Mouse (Mus musculus) G1E (cell line): ENCODE measurements around the gene Klhl5. TPM values are rescaled to one million over a fixed set of nuclear protein-coding genes. Genes with fewer than 3 reads are reported as not detected.

Experiments used
- ATAC-seq: 2 replicates; pipeline ENCODE4 v1.8.0; 2016; ENCODE audit warnings: mild to moderate bottlenecking; ENCODE audit not compliant: insufficient number of reproducible peaks, poor library complexity, low FRiP score, severe bottlenecking; ENCODE audit errors: extremely low read depth
- DNase-seq: peaks from one replicate; pipeline ENCODE4 v3.0.0; 2012; ENCODE audit warnings: low spot score
- H3K27me3 ChIP-seq: 2 replicates; pipeline ENCODE4 v1.6.1; 2012; ENCODE audit warnings: mild to moderate bottlenecking, low read length, inconsistent platforms; ENCODE audit not compliant: insufficient read depth
- H3K36me3 ChIP-seq: replicated peaks from 2 replicates; pipeline ENCODE3; 2012; ENCODE audit warnings: mild to moderate bottlenecking, inconsistent platforms
- H3K4me1 ChIP-seq: 2 replicates; pipeline ENCODE4 v1.6.1; 2012; ENCODE audit warnings: low read depth, low read length, inconsistent platforms, mixed read lengths; ENCODE audit not compliant: insufficient read depth
- H3K4me3 ChIP-seq: 2 replicates; pipeline ENCODE4 v1.5.1; 2012; ENCODE audit warnings: low read depth, mild to moderate bottlenecking, inconsistent platforms, low read length, moderate library complexity, mixed read lengths
- H3K9me3 ChIP-seq: replicated peaks from 2 replicates; pipeline ENCODE4 v1.6.1; 2012; ENCODE audit warnings: inconsistent platforms
- CTCF ChIP-seq: IDR thresholded peaks from 2 replicates; pipeline ENCODE4 v1.5.1; 2012; ENCODE audit warnings: low read depth, low read length, inconsistent platforms, mixed read lengths
- GATA1 ChIP-seq: IDR thresholded peaks from 2 replicates; pipeline ENCODE4 v1.6.1; 2012; ENCODE audit warnings: borderline replicate concordance, low read length, inconsistent platforms, mixed read lengths
- GATA2 ChIP-seq: IDR thresholded peaks from 2 replicates; pipeline ENCODE4 v1.6.1; 2012; ENCODE audit warnings: low read depth, low read length, inconsistent platforms, borderline replicate concordance
- POLR2AphosphoS5 ChIP-seq: IDR thresholded peaks from 2 replicates; pipeline ENCODE4 v1.6.1; 2012; ENCODE audit warnings: low read depth, low read length, inconsistent platforms; ENCODE audit not compliant: insufficient replicate concordance
- TAL1 ChIP-seq: conservative IDR thresholded peaks from 2 replicates; pipeline ENCODE4 v1.6.1; 2012; ENCODE audit warnings: low read depth, low read length, inconsistent platforms, mixed read lengths
- polyA plus RNA-seq: library from polyadenylated mRNA; stranded (reverse); fragments of >175 nt; gene quantifications from 2 replicates; pipeline ENCODE4 v1.2.3, GENCODE M21; 2012
- total RNA-seq, 2 experiments: library from RNA; stranded (forward) in 1 of 2; stranded (reverse) in 1 of 2; fragments of 200-1000 nt in 1 of 2; fragments of >200 nt in 1 of 2; fragmentation: Nextera tagmentation in 1 of 2; gene quantifications; 2 replicates each; pipeline ENCODE4 v1.2.3; 2014 to 2017

The Klhl5 gene
- total and polyA plus RNA-seq, 3 experiments, result 0.07 to 4.7 (median 0.49) TPM

DNA sequence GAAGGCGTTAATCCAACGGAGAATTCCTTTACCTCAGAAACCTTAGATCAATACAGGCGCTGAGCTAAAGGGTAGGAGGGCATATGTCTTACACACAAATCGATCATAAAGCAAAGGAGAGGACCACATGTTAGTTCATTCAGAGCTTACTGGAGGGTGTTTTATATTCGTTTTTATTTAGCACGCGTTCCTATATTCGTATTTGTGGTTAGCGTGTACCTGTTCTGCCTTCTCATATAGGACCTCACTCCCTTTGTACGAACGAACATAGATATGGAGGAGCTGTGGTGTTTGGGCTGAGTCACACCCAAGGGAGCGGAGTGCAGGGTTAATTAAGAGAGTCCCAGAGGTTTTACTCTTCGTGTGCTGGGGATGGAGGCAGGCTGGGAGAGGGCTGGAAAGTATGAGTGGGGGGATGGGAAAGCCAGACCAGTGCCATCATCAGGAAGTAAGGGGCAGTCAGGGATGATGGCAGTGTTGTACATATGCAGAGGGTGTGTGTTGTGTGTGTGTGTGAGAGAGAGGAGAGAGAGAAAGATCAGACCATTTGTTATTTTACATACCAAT lies 68.7 kb downstream of the Klhl5 start:
- no peaks in the 10 kb centered on the region for H3K4me1 ChIP-seq
- TF ChIP-seq POLR2AphosphoS5, result no peak
- TF ChIP-seq GATA2, result no peak
- TF ChIP-seq TAL1, result no peak
- no peak for TF ChIP-seq GATA1
- no peak for TF ChIP-seq CTCF
- H3K4me3 ChIP-seq, result no peak overlapping the region
- H3K27me3 ChIP-seq, result peaks cover 9% of the 10 kb centered on the region
- ATAC-seq (no peak), DNase-seq (no peak)
- H3K36me3 ChIP-seq, result no peaks in the 10 kb centered on the region
- no peaks in the 10 kb centered on the region for H3K9me3 ChIP-seq

DNA sequence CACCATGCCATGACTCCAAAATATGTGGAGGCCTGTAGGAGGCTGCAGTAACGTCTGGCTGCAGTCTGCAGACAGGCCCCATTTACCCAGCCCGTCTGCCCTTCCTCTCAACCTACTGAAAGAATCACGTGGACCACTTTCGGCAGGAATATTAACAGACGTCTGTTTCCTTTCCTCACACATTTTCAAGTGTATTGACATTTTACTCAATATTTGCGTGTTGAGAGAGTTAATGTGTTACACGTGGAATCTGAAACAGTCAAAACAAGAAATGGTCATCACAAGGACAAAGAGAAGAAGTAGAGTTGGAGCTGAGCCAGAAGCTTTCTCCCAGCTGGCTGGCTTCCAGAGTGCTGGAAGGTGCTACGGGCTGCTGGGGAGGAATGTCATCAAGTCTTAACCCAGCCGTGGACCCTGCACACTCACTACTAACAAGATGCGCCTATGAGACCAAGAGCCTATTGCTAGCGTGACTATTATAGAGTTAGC lies 69.7 kb downstream of the Klhl5 start:
- no peaks in the 10 kb centered on the region for H3K4me1 ChIP-seq

DNA sequence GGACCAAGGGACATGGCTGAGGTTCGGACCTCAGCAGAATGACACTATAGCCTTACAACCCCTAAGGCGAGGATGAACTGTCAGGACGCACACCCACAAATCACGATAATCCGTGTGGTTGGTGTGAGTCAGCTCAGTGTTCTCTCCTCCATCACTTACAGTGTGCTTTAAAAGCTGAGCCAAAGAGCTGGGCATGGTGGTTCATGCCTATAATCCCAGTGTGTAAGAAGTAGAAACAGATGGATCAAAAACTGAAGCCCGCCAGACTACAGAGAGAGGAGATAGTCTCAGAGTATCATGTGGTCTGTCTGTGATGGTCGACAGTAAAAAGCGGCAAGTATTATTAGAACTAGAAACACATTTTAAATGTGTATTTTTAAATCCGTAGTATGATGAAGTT lies 71.1 kb downstream of the Klhl5 start:
- Histone ChIP-seq H3K4me3 (no peak overlapping the region), H3K9me3 (no peaks in the 10 kb centered on the region), H3K4me1 (no peaks in the 10 kb centered on the region), H3K27me3 (peaks cover 5% of the 10 kb centered on the region; the same call in 1 of the 2 replicates), H3K36me3 (no peaks in the 10 kb centered on the region)
- ATAC-seq (no peak), DNase-seq (no peak)
- TF ChIP-seq GATA1, result no peak
- no peak for TF ChIP-seq TAL1
- no peak for TF ChIP-seq GATA2
- TF ChIP-seq CTCF, result no peak
- TF ChIP-seq POLR2AphosphoS5, result no peak

More for the DNA sequence above, 69.7 kb downstream of the Klhl5 start:
- Histone ChIP-seq H3K36me3 (no peaks in the 10 kb centered on the region), H3K9me3 (no peaks in the 10 kb centered on the region), H3K4me3 (no peak overlapping the region), H3K27me3 (peaks cover 7% of the 10 kb centered on the region)
- ATAC-seq (no peak), DNase-seq (no peak)
- TF ChIP-seq GATA1 (no peak), TAL1 (no peak), CTCF (no peak), GATA2 (no peak), POLR2AphosphoS5 (no peak)

DNA sequence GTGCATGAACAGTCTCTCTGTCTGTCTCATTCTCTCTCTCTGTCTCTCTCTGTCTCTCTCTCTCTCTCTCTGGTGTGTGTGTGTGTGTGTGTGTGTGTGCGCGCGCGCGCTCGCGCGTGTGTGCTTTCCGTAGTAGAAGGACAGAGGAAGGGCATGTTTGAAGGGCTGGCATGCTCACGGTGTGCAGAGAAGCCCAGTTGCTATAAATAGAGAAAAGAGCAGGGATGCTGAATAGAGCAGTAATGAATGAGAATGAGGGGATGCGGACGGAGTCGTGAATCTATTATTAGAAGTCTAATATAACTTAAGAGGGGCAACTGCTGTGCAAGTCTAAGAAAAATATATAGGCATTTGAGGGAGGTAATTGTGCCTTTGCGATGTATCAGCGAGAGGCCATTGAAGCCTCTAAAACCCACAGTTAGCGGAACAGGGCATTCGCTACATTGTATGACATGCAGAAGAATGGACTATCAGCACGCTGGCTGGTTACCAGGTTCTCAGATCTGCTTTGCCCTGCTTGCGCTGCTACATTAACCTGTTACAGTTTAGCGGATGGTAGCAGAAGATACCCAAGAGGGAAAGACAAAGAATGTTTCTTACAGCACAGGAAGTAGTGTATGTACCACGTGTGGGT lies 73.9 kb downstream of the Klhl5 start:
- H3K4me3 ChIP-seq, result no peak overlapping the region
- no peaks in the 10 kb centered on the region for H3K4me1 ChIP-seq
- no peak for ATAC-seq
- TF ChIP-seq POLR2AphosphoS5 (no peak), GATA1 (no peak), GATA2 (no peak), TAL1 (no peak), CTCF (no peak)
- H3K36me3 ChIP-seq, result no peaks in the 10 kb centered on the region
- no peak for DNase-seq
- peaks cover 2% of the 10 kb centered on the region; the same call in 1 of the 2 replicates for H3K27me3 ChIP-seq
- no peaks in the 10 kb centered on the region for H3K9me3 ChIP-seq

DNA sequence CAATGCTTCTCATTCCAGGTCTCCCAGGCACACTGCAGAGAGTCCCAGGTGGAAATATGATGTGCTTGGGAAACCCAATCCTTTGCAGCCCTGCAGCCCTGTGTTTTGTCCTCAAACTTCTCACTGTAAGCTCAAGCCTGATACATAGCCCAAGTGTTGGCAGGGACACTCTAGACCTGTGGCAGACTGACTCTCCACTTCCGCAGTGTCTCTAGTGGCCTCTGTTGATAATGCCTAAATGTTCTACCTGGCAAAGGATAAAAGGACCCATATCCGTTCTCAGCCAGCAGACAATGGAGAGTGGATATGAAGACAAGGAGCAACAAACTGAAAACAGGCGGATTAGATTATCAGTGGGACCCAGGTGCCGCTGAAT lies 74.4 kb downstream of the Klhl5 start:
- no peak for ATAC-seq
- Histone ChIP-seq H3K27me3 (peaks cover 2% of the 10 kb centered on the region; the same call in 1 of the 2 replicates), H3K4me3 (no peak overlapping the region), H3K4me1 (no peaks in the 10 kb centered on the region), H3K36me3 (no peaks in the 10 kb centered on the region), H3K9me3 (no peaks in the 10 kb centered on the region)
- DNase-seq, result no peak
- TF ChIP-seq GATA2 (no peak), GATA1 (no peak), POLR2AphosphoS5 (no peak), CTCF (no peak), TAL1 (no peak)

DNA sequence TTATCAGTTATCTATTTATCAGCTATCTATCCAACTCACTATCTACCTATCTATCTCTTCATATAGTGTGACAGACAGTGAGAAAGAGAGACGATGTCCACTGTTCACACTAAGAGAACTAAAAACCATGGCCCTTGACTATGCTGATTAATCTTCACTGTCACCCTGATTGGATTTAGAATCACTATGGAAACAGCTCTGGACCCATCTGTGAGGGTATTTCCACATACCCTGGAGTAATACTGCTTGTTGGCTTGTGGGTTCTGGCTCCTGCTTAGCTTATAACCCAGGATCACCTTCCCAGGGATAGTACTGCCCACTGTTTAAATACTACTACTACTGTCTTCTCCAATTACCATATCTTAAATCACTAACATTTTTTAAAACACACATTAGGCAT lies 74.9 kb downstream of the Klhl5 start:
- no peak for ATAC-seq
- H3K27me3 ChIP-seq, result peaks cover 2% of the 10 kb centered on the region; the same call in 1 of the 2 replicates

More for the DNA sequence above, 74.9 kb downstream of the Klhl5 start:
- Histone ChIP-seq H3K36me3 (no peaks in the 10 kb centered on the region), H3K9me3 (no peaks in the 10 kb centered on the region), H3K4me3 (no peak overlapping the region), H3K4me1 (no peaks in the 10 kb centered on the region)
- TF ChIP-seq POLR2AphosphoS5 (no peak), GATA2 (no peak), TAL1 (no peak)
- DNase-seq, result no peak
